In genomic region chr8:80878146-80878545, GRCm38 (mm10) we compare ENCODE assay signal across 9 mouse cellular contexts. TPM values are rescaled to one million over a fixed set of nuclear protein-coding genes. Genes with fewer than 3 reads are reported as not detected.
A peak's percentile ranks its signal among the peaks of the same experiment; 100 is the strongest.
DNase-seq lines count a peak whose midpoint lies in the region; ATAC-seq lines count a peak whose summit lies in the region.
"Had no signal": no experiment of that assay in that cellular context is flagged by ENCODE, and none has a peak within 500 bp of the region (broad histone marks: within the 10 kb centered on the region; RNA-seq: fewer than 3 reads in every experiment).

No protein-coding gene starts in this region.

- peak overlapping the region; percentile 96 for H3K9ac ChIP-seq in heart, embryonic 16.5 days (ENCODE audit: low read length)
- peak overlapping the region; percentile 82; the same call in 1 of the 2 replicates for H3K9ac ChIP-seq in embryonic facial prominence, embryonic 12.5 days
- H3K9ac ChIP-seq in hindbrain, embryonic 15.5 days: peak overlapping the region; percentile 74
- peak overlapping the region; percentile 75; the same call in 1 of the 2 replicates for H3K9ac ChIP-seq in midbrain, embryonic 12.5 days (replicated peaks)

- H3K27ac ChIP-seq in heart, embryonic 16.5 days (ENCODE audit: low read length): peak overlapping the region; percentile 99
- no peak overlapping the region for H3K27ac ChIP-seq in embryonic facial prominence, embryonic 12.5 days
- H3K27ac ChIP-seq in hindbrain, embryonic 15.5 days (replicated peaks): no peak overlapping the region
- no peak overlapping the region for H3K27ac ChIP-seq in midbrain, embryonic 12.5 days (replicated peaks)

- ATAC-seq in heart, embryonic 16.5 days (replicated peaks; ENCODE audit: extremely low read depth, insufficient read depth, low FRiP score): no peak
- no peak for ATAC-seq in embryonic facial prominence, embryonic 12.5 days (ENCODE audit: insufficient number of reproducible peaks, insufficient read depth, low FRiP score, low TSS enrichment)
- ATAC-seq in hindbrain, embryonic 15.5 days (ENCODE audit: low FRiP score, low read depth): no peak
- ATAC-seq in midbrain, embryonic 12.5 days (ENCODE audit: low FRiP score, low read depth): no peak
- ATAC-seq: inflammation-experienced regulatory T-cells, adult 6 months had no signal

- H3K4me2 ChIP-seq in heart, embryonic 16.5 days (ENCODE audit: low read depth, low read length): peak overlapping the region; percentile 91
- H3K4me2 ChIP-seq in embryonic facial prominence, embryonic 12.5 days (replicated peaks): peak overlapping the region; percentile 69
- peak overlapping the region; percentile 68 for H3K4me2 ChIP-seq in hindbrain, embryonic 15.5 days
- peak overlapping the region; percentile 81 for H3K4me2 ChIP-seq in midbrain, embryonic 12.5 days (replicated peaks)

- no peaks in the 10 kb centered on the region for H3K9me3 ChIP-seq in heart, embryonic 16.5 days (replicated peaks; ENCODE audit: control insufficient read depth, low read length)
- no peaks in the 10 kb centered on the region for H3K9me3 ChIP-seq in embryonic facial prominence, embryonic 12.5 days
- no peaks in the 10 kb centered on the region for H3K9me3 ChIP-seq in hindbrain, embryonic 15.5 days
- H3K9me3 ChIP-seq in midbrain, embryonic 12.5 days: no peaks in the 10 kb centered on the region

- H3K27me3 ChIP-seq in heart, embryonic 16.5 days (ENCODE audit: control insufficient read depth, insufficient read depth, low read length): no peaks in the 10 kb centered on the region
- H3K27me3 ChIP-seq in embryonic facial prominence, embryonic 12.5 days: no peaks in the 10 kb centered on the region
- no peaks in the 10 kb centered on the region for H3K27me3 ChIP-seq in hindbrain, embryonic 15.5 days
- no peaks in the 10 kb centered on the region for H3K27me3 ChIP-seq in midbrain, embryonic 12.5 days

- 27% methylated on average over 9 of the region's 9 CpGs for WGBS in heart, embryonic 16.5 days
- 39% methylated on average over 9 of the region's 9 CpGs for WGBS in embryonic facial prominence, embryonic 12.5 days
- 43% methylated on average over 9 of the region's 9 CpGs for WGBS in hindbrain, embryonic 15.5 days
- 44% methylated on average over 9 of the region's 9 CpGs for WGBS in midbrain, embryonic 12.5 days

- H3K4me3 ChIP-seq in heart, embryonic 16.5 days (ENCODE audit: low read length): peak overlapping the region; percentile 93
- H3K4me3 ChIP-seq in embryonic facial prominence, embryonic 12.5 days: peak overlapping the region; percentile 86
- H3K4me3 ChIP-seq in hindbrain, embryonic 15.5 days: peak overlapping the region; percentile 94
- H3K4me3 ChIP-seq in midbrain, embryonic 12.5 days: peak overlapping the region; percentile 71

- DNase-seq in heart, adult 9 months (ENCODE audit: low spot score in 2 of 2): no peak
- DNase-seq in c-Kit-positive CD71-positive TER-119-positive erythroid progenitor cells, embryonic 14.5 days (ENCODE audit: low spot score): no peak
- no peak for DNase-seq in frontal cortex, postnatal 36 days (ENCODE audit: low spot score in 2 of 2)
- no peak for DNase-seq in right cerebral cortex, adult 18-20 months

- H3K36me3 ChIP-seq in heart, embryonic 16.5 days (ENCODE audit: control insufficient read depth, insufficient read depth): peaks cover 2% of the 10 kb centered on the region; the same call in 1 of the 2 replicates
- H3K36me3 ChIP-seq in embryonic facial prominence, embryonic 12.5 days: no peaks in the 10 kb centered on the region
- H3K36me3 ChIP-seq in hindbrain, embryonic 15.5 days: no peaks in the 10 kb centered on the region
- no peaks in the 10 kb centered on the region for H3K36me3 ChIP-seq in midbrain, embryonic 12.5 days

- peaks cover 29% of the 10 kb centered on the region for H3K4me1 ChIP-seq in heart, embryonic 16.5 days (ENCODE audit: control insufficient read depth, insufficient read depth, low read length)
- H3K4me1 ChIP-seq in embryonic facial prominence, embryonic 12.5 days: peaks cover 14% of the 10 kb centered on the region
- peaks cover 32% of the 10 kb centered on the region for H3K4me1 ChIP-seq in hindbrain, embryonic 15.5 days (replicated peaks)
- peaks cover 24% of the 10 kb centered on the region for H3K4me1 ChIP-seq in midbrain, embryonic 12.5 days

RNA-seq across cellular contexts. Expression of gene Gab1, which starts 2.2 kb away (rescaled TPM):
- 30.4 and 32.3 TPM in 2 replicates for polyA plus RNA-seq in heart, embryonic 16.5 days (2015; fragmentation: Nextera tagmentation; extraction: Ambion mirVana)
- polyA plus RNA-seq in embryonic facial prominence, embryonic 12.5 days (2016; fragmentation: Nextera tagmentation; extraction: Ambion mirVana): 24.4 and 26.9 TPM in 2 replicates
- polyA plus RNA-seq in hindbrain, embryonic 15.5 days (2015; fragmentation: Nextera tagmentation; extraction: Ambion mirVana): 10.9 and 14.0 TPM in 2 replicates
- polyA plus RNA-seq in midbrain, embryonic 12.5 days (2016; fragmentation: Nextera tagmentation; extraction: Ambion mirVana): 14.5 and 15.1 TPM in 2 replicates
- polyA plus RNA-seq: inflammation-experienced regulatory T-cells, adult 6 months had no signal
